Mouse (Mus musculus) midbrain, embryonic 11.5 days (tissue): ENCODE measurements around the gene Yipf3. TPM values are rescaled to one million over a fixed set of nuclear protein-coding genes. Genes with fewer than 3 reads are reported as not detected.

Source experiments
- ATAC-seq: fragments of 200-750 bp; cut with Nextera tagmentation; 2 replicates; pipeline ENCODE4 v1.8.0; 2017; ENCODE audit warnings: moderate TSS enrichment, moderate library complexity; ENCODE audit not compliant: low FRiP score
- DNase-seq: peaks from one replicate; pipeline ENCODE4 v3.0.0; 2015; ENCODE audit warnings: low spot score; ENCODE audit errors: missing footprints
- H3K27ac ChIP-seq: fragments of 300-500 bp; sonication (generic); 2 replicates; pipeline ENCODE4 v1.5.1; 2014; ENCODE audit warnings: low read depth, low read length
- H3K27me3 ChIP-seq: fragments of 300-500 bp; sonication (generic); 2 replicates; pipeline ENCODE4 v1.6.1; 2014; ENCODE audit warnings: mild to moderate bottlenecking, low read length, moderate library complexity, mixed read lengths; ENCODE audit not compliant: control insufficient read depth, insufficient read depth
- H3K36me3 ChIP-seq: fragments of 300-500 bp; sonication (generic); 2 replicates; pipeline ENCODE4 v1.6.1; 2014; ENCODE audit warnings: mild to moderate bottlenecking, low read length, moderate library complexity, mixed read lengths; ENCODE audit not compliant: control insufficient read depth, insufficient read depth
- H3K4me1 ChIP-seq: fragments of 300-500 bp; sonication (generic); 2 replicates; pipeline ENCODE4 v1.6.1; 2014; ENCODE audit warnings: low read length; ENCODE audit not compliant: control insufficient read depth, insufficient read depth
- H3K4me2 ChIP-seq: fragments of 300-500 bp; sonication (generic); 2 replicates; pipeline ENCODE4 v1.6.1; 2014; ENCODE audit warnings: mild to moderate bottlenecking, moderate library complexity
- H3K4me3 ChIP-seq: fragments of 300-500 bp; sonication (generic); 2 replicates; pipeline ENCODE4 v1.5.1; 2014; ENCODE audit warnings: low read depth, low read length
- H3K9ac ChIP-seq: fragments of 300-500 bp; sonication (generic); 2 replicates; pipeline ENCODE4 v1.6.1; 2014; ENCODE audit warnings: low read length
- H3K9me3 ChIP-seq: fragments of 300-500 bp; sonication (generic); 2 replicates; pipeline ENCODE4 v1.6.1; 2016; ENCODE audit warnings: low read length; ENCODE audit not compliant: control insufficient read depth
- WGBS: fragments of 180-500 bp; shearing (Covaris S2); extraction: QIAGEN DNeasy Blood & Tissue Kit; methylation state at CpG from one replicate; pipeline ENCODE4 v1.1.7; 2014; 5-methylcytosine and 5-hydroxymethylcytosine counted together
- polyA plus RNA-seq: library from polyadenylated mRNA; unstranded; fragments of >200 nt; fragmentation: Nextera tagmentation; extraction: Ambion mirVana; gene quantifications from 2 replicates; pipeline ENCODE4 v1.2.1, GENCODE M21; 2014

Gene Yipf3
- polyA plus RNA-seq, 1 experiment from 2014 or later: 67.6 TPM

- H3K9ac ChIP-seq: no peak overlapping the region
- H3K27me3 ChIP-seq: no peaks in the 10 kb centered on the region
- no peak overlapping the region for H3K4me3 ChIP-seq
- no peak for DNase-seq
- no peaks in the 10 kb centered on the region for H3K9me3 ChIP-seq
- H3K4me2 ChIP-seq: no peak overlapping the region
- WGBS: 72% methylated on average over 6 of the region's 6 CpGs
- H3K4me1 ChIP-seq: peaks cover 12% of the 10 kb centered on the region; the same call in 1 of the 2 replicates
- no peak overlapping the region for H3K27ac ChIP-seq
- ATAC-seq: no peak
- H3K36me3 ChIP-seq: no peaks in the 10 kb centered on the region
Measured at GRCm38 (mm10) chr17:46285407-46285806, 37.5 kb downstream of the Yipf3 start.

GRCm38 (mm10) chr17:46287678-46288095, 39.8 kb downstream of the Yipf3 start:
- Histone ChIP-seq H3K4me2 (no peak overlapping the region), H3K9ac (no peak overlapping the region), H3K9me3 (no peaks in the 10 kb centered on the region), H3K27ac (no peak overlapping the region), H3K27me3 (no peaks in the 10 kb centered on the region), H3K36me3 (no peaks in the 10 kb centered on the region), H3K4me1 (peaks cover 4% of the 10 kb centered on the region; the same call in 1 of the 2 replicates), H3K4me3 (no peak overlapping the region)
- 74% methylated on average over 11 of the region's 11 CpGs for WGBS
- ATAC-seq (no peak), DNase-seq (no peak)

GRCm38 (mm10) chr17:46296601-46297000, 48.7 kb downstream of the Yipf3 start:
- WGBS: 51% methylated on average over 6 of the region's 6 CpGs
- H3K9ac ChIP-seq: no peak overlapping the region
- H3K4me3 ChIP-seq: no peak overlapping the region
- H3K4me1 ChIP-seq: peaks cover 12% of the 10 kb centered on the region
- ATAC-seq: no peak
- no peaks in the 10 kb centered on the region for H3K36me3 ChIP-seq
- peaks cover 42% of the 10 kb centered on the region for H3K27me3 ChIP-seq
- DNase-seq: no peak
- H3K27ac ChIP-seq: no peak overlapping the region
- H3K9me3 ChIP-seq: no peaks in the 10 kb centered on the region
- no peak overlapping the region for H3K4me2 ChIP-seq

GRCm38 (mm10) chr17:46297028-46297363, 49.1 kb downstream of the Yipf3 start:
- Histone ChIP-seq H3K9me3 (no peaks in the 10 kb centered on the region), H3K27ac (no peak overlapping the region), H3K4me3 (peak overlapping the region; percentile 50), H3K27me3 (peaks cover 42% of the 10 kb centered on the region), H3K4me1 (peaks cover 12% of the 10 kb centered on the region), H3K9ac (no peak overlapping the region; the same call in 1 of the 2 replicates), H3K4me2 (peak overlapping the region; percentile 89), H3K36me3 (no peaks in the 10 kb centered on the region)
- WGBS: 15% methylated on average over 6 of the region's 6 CpGs
- peak; percentile 91 for DNase-seq
- ATAC-seq: no peak

GRCm38 (mm10) chr17:46297364-46298219, 49.7 kb downstream of the Yipf3 start, which contains the start of gene Dlk2:
Dlk2 (plus strand) TSS chr17:46297421.
- H3K4me2 ChIP-seq: peak within 1 kb of the TSS; percentile 89
- under 1% methylated on average over 79 of the region's 86 CpGs for WGBS
- DNase-seq (no peak), ATAC-seq (peak; percentile 49)
- peaks cover 42% of the 10 kb centered on the region for H3K27me3 ChIP-seq
- no peak within 1 kb of the TSS for H3K27ac ChIP-seq
- H3K4me1 ChIP-seq: peaks cover 12% of the 10 kb centered on the region
- H3K4me3 ChIP-seq: peak within 1 kb of the TSS; percentile 50
- peak within 1 kb of the TSS; percentile 53 for H3K9ac ChIP-seq
- no peaks in the 10 kb centered on the region for H3K36me3 ChIP-seq
- H3K9me3 ChIP-seq: no peaks in the 10 kb centered on the region

DNA sequence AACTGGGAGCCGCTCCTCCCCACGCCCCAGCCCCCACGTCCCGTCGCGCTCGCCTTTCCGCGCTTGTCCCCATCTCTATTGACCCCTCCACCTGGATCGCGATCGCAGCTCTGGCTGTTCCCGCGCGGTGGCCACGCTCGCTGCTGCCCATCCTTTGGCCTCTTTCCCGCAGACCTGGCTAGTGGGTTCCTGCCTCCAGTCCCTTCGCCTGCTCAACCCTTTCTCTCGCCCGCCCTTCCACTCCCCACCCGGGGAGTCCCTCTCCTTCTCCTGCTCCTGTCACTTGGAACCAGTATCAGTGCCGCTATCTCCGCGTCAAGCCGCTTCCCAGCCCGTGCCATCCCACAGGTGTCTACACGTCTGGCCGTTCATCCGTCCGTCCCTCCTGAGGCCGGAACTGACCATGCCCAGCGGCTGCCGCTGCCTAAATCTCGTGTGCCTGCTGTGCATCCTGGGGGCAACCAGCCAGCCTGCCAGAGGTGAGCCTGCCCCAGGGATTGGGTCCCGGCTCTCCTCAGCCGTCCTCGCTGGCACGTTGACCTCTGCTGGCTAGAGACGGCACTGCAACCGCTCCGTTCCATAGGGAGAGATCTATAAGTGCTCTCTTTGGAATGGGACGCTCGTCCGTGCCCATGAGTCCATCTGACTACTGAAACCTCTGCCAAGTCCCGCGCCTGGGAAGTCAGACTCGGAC, 50.5 kb downstream of the Yipf3 start:
- H3K9me3 ChIP-seq: no peaks in the 10 kb centered on the region
- H3K36me3 ChIP-seq: no peaks in the 10 kb centered on the region
- DNase-seq (peak; percentile 99), ATAC-seq (peak; percentile 89)
- under 1% methylated on average over 48 of the region's 48 CpGs for WGBS
- H3K9ac ChIP-seq: peak overlapping the region; percentile 53
- H3K27ac ChIP-seq: no peak overlapping the region
- peaks cover 42% of the 10 kb centered on the region for H3K27me3 ChIP-seq
- H3K4me2 ChIP-seq: peak overlapping the region; percentile 89
- H3K4me1 ChIP-seq: peaks cover 12% of the 10 kb centered on the region
- peak overlapping the region; percentile 50 for H3K4me3 ChIP-seq

DNA sequence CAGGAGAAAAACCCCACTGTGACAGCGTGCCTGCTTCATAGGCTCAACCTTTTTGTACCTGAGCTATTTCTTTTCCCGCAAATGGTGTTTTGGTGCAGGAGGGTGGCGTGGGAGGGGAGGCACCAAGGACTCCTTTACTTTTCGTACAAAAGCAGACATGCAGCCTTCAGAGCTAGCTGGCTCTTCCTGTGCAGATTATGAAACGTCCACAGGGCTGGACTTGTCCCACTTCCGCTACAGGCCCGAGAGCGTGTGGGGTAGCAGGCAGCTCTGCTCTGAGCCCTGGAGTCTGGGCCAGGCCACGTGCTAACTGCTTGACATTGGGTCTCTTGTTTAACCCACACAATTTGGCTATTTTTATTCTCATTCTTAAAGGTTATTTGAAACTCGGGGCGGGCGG, 54.0 kb downstream of the Yipf3 start:
- Histone ChIP-seq H3K27me3 (peaks cover 26% of the 10 kb centered on the region), H3K27ac (no peak overlapping the region), H3K9ac (no peak overlapping the region), H3K36me3 (no peaks in the 10 kb centered on the region), H3K4me1 (peaks cover 12% of the 10 kb centered on the region), H3K4me3 (no peak overlapping the region), H3K4me2 (no peak overlapping the region), H3K9me3 (no peaks in the 10 kb centered on the region)
- 80% methylated on average over 12 of the region's 12 CpGs for WGBS
- DNase-seq: no peak
- ATAC-seq: no peak
